Mouse (Mus musculus) liver, embryonic 15.5 days (tissue): Measurements from ENCODE around the gene Acsm2. TPM values are rescaled to one million over a fixed set of nuclear protein-coding genes. Genes with fewer than 3 reads are reported as not detected.

Experiments
- ATAC-seq: fragments of 200-750 bp; cut with Nextera tagmentation; 2 replicates; pipeline ENCODE4 v1.8.0; 2017; ENCODE audit warnings: moderate number of reproducible peaks, mild to moderate bottlenecking, moderate library complexity; ENCODE audit not compliant: insufficient read depth
- H3K27ac ChIP-seq: fragments of 300-500 bp; sonication (generic); replicated peaks from 2 replicates; pipeline ENCODE4 v1.5.1; 2015; ENCODE audit warnings: mild to moderate bottlenecking, inconsistent platforms
- H3K27me3 ChIP-seq: fragments of 300-500 bp; sonication (generic); 2 replicates; pipeline ENCODE4 v1.6.1; 2015; ENCODE audit warnings: mild to moderate bottlenecking, inconsistent platforms
- H3K36me3 ChIP-seq: fragments of 300-500 bp; sonication (generic); replicated peaks from 2 replicates; pipeline ENCODE4 v1.6.1; 2015; ENCODE audit warnings: moderate library complexity, mild to moderate bottlenecking, inconsistent platforms
- H3K4me1 ChIP-seq: fragments of 300-500 bp; sonication (generic); replicated peaks from 2 replicates; pipeline ENCODE4 v1.6.1; 2015; ENCODE audit warnings: inconsistent platforms
- H3K4me2 ChIP-seq: fragments of 300-500 bp; sonication (generic); 2 replicates; pipeline ENCODE4 v1.6.1; 2015; ENCODE audit warnings: moderate library complexity, mild to moderate bottlenecking, inconsistent platforms
- H3K4me3 ChIP-seq: fragments of 300-500 bp; sonication (generic); replicated peaks from 2 replicates; pipeline ENCODE4 v1.5.1; 2015; ENCODE audit warnings: mild to moderate bottlenecking, inconsistent platforms
- H3K9ac ChIP-seq: fragments of 300-500 bp; sonication (generic); 2 replicates; pipeline ENCODE4 v1.6.1; 2015; ENCODE audit warnings: moderate library complexity, mild to moderate bottlenecking, inconsistent platforms
- H3K9me3 ChIP-seq: fragments of 300-500 bp; sonication (generic); replicated peaks from 2 replicates; pipeline ENCODE4 v1.6.1; 2016; ENCODE audit warnings: inconsistent platforms
- WGBS: fragments of 180-500 bp; shearing (Covaris S2); methylation state at CpG from one replicate; pipeline ENCODE4 v1.1.7; 2015; ENCODE audit warnings: mixed read lengths; ENCODE audit not compliant: insufficient replicate concordance; 5-methylcytosine and 5-hydroxymethylcytosine counted together
- polyA plus RNA-seq: library from polyadenylated mRNA; unstranded; fragments of >200 nt; fragmentation: Nextera tagmentation; extraction: Ambion mirVana; gene quantifications from 2 replicates; pipeline ENCODE4 v1.2.1, GENCODE M21; 2015

Acsm2 gene
- polyA plus RNA-seq, 1 experiment from 2014 or later = not detected

GRCm38 (mm10) chr7:119617593-119617992 lies 63.5 kb downstream of the Acsm2 start:
- H3K27me3 ChIP-seq = no peaks in the 10 kb centered on the region
- H3K4me2 ChIP-seq = peak overlapping the region; percentile 23; the same call in 1 of the 2 replicates
- H3K4me1 ChIP-seq = 0 out of 2 replicates have a peak, but pooled peaks cover 5% of the 10 kb centered on the region
- H3K36me3 ChIP-seq = no peaks in the 10 kb centered on the region
- H3K27ac ChIP-seq = no peak overlapping the region
- no peak for ATAC-seq
- H3K9me3 ChIP-seq = no peaks in the 10 kb centered on the region
- H3K4me3 ChIP-seq = no peak overlapping the region
- WGBS = 65% methylated on average over 6 of the region's 6 CpGs
- H3K9ac ChIP-seq = no peak overlapping the region

- 0 out of 2 replicates have a peak overlapping the region, but pooled peaks have one; percentile 2 for H3K4me3 ChIP-seq
- H3K27me3 ChIP-seq = no peaks in the 10 kb centered on the region
- H3K4me2 ChIP-seq = no peak overlapping the region
- H3K27ac ChIP-seq = no peak overlapping the region
- no peaks in the 10 kb centered on the region for H3K9me3 ChIP-seq
- 0 out of 2 replicates have a peak, but pooled peaks cover 5% of the 10 kb centered on the region for H3K4me1 ChIP-seq
- no peaks in the 10 kb centered on the region for H3K36me3 ChIP-seq
- WGBS = 33% methylated on average over 4 of the region's 4 CpGs
- H3K9ac ChIP-seq = no peak overlapping the region
- no peak for ATAC-seq
These were observed 64.2 kb downstream of the Acsm2 start for GRCm38 (mm10) chr7:119618209-119618935.

GRCm38 (mm10) chr7:119620157-119620556 lies 66.0 kb downstream of the Acsm2 start:
- 0 out of 2 replicates have a peak overlapping the region, but pooled peaks have one; percentile 7 for H3K27ac ChIP-seq
- H3K4me2 ChIP-seq = no peak overlapping the region
- H3K9ac ChIP-seq = no peak overlapping the region
- H3K4me3 ChIP-seq = no peak overlapping the region
- H3K4me1 ChIP-seq = 0 out of 2 replicates have a peak, but pooled peaks cover 5% of the 10 kb centered on the region
- no peaks in the 10 kb centered on the region for H3K36me3 ChIP-seq
- H3K9me3 ChIP-seq = no peaks in the 10 kb centered on the region
- H3K27me3 ChIP-seq = no peaks in the 10 kb centered on the region
- ATAC-seq = peak; percentile 81

- no peak for ATAC-seq
- Histone ChIP-seq H3K27me3 (no peaks in the 10 kb centered on the region), H3K4me2 (no peak overlapping the region), H3K4me3 (no peak overlapping the region), H3K27ac (no peak overlapping the region), H3K36me3 (no peaks in the 10 kb centered on the region), H3K4me1 (no peaks in the 10 kb centered on the region), H3K9ac (no peak overlapping the region), H3K9me3 (no peaks in the 10 kb centered on the region)
These were observed 84.6 kb downstream of the Acsm2 start for GRCm38 (mm10) chr7:119638773-119639172.

- H3K27ac ChIP-seq = no peak overlapping the region
- H3K4me1 ChIP-seq = no peaks in the 10 kb centered on the region
- ATAC-seq = no peak
- H3K9me3 ChIP-seq = no peaks in the 10 kb centered on the region
- WGBS = 49% methylated on average over 5 of the region's 5 CpGs
- H3K4me3 ChIP-seq = no peak overlapping the region
- no peak overlapping the region for H3K9ac ChIP-seq
- H3K4me2 ChIP-seq = no peak overlapping the region
- H3K36me3 ChIP-seq = no peaks in the 10 kb centered on the region
- no peaks in the 10 kb centered on the region for H3K27me3 ChIP-seq
These were observed 88.2 kb downstream of the Acsm2 start for GRCm38 (mm10) chr7:119642307-119642706.

Other genes starting within 250 kb of the Acsm2 start
- gene Gp2, start 95.1 kb upstream of the Acsm2 start, polyA plus RNA-seq = not detected in 2 replicates
- not detected in 2 replicates for gene Umod, start 75.1 kb upstream of the Acsm2 start, polyA plus RNA-seq
- 0.21 and 0.23 TPM in 2 replicates for gene Acsm5, start 34.9 kb upstream of the Acsm2 start, polyA plus RNA-seq
- gene Pdilt, start 30.9 kb upstream of the Acsm2 start, polyA plus RNA-seq = not detected in 2 replicates
- gene Acsm1, start 52.7 kb downstream of the Acsm2 start, polyA plus RNA-seq = 13.9 and 17.2 TPM in 2 replicates
- gene Acsm4, start 135.7 kb downstream of the Acsm2 start, polyA plus RNA-seq = not detected in 2 replicates
- 23.7 and 24.0 TPM in 2 replicates for gene Thumpd1, start 166.5 kb downstream of the Acsm2 start, polyA plus RNA-seq
- 3.2 and 5.4 TPM in 2 replicates for gene Acsm3, start 206.6 kb downstream of the Acsm2 start, polyA plus RNA-seq
- gene Rexo5, start 239.7 kb downstream of the Acsm2 start, polyA plus RNA-seq = 10.8 and 11.6 TPM in 2 replicates
- gene Eri2, start 239.7 kb downstream of the Acsm2 start, polyA plus RNA-seq = 10.4 and 10.8 TPM in 2 replicates